Mouse (Mus musculus) heart, adult 2 months (tissue): Measurements from ENCODE around the gene Lmtk2.

Experiments
- CTCF ChIP-seq: fragments of 200-600 bp; IDR thresholded peaks from 2 replicates; pipeline ENCODE4 v1.8.1; 2022; ENCODE audit warnings: antibody characterized with exemption, mild to moderate bottlenecking, moderate library complexity
- EP300 ChIP-seq: fragments of 200-500 bp; IDR thresholded peaks from 2 replicates; pipeline ENCODE4 v1.6.1; 2011; ENCODE audit warnings: low read depth, low read length, control low read depth; ENCODE audit not compliant: insufficient read depth
- POLR2A ChIP-seq: fragments of 200-500 bp; IDR thresholded peaks from 2 replicates; pipeline ENCODE4 v1.6.1; 2011; ENCODE audit warnings: mild to moderate bottlenecking, low read depth, low read length, control low read depth; ENCODE audit not compliant: insufficient read depth

DNA sequence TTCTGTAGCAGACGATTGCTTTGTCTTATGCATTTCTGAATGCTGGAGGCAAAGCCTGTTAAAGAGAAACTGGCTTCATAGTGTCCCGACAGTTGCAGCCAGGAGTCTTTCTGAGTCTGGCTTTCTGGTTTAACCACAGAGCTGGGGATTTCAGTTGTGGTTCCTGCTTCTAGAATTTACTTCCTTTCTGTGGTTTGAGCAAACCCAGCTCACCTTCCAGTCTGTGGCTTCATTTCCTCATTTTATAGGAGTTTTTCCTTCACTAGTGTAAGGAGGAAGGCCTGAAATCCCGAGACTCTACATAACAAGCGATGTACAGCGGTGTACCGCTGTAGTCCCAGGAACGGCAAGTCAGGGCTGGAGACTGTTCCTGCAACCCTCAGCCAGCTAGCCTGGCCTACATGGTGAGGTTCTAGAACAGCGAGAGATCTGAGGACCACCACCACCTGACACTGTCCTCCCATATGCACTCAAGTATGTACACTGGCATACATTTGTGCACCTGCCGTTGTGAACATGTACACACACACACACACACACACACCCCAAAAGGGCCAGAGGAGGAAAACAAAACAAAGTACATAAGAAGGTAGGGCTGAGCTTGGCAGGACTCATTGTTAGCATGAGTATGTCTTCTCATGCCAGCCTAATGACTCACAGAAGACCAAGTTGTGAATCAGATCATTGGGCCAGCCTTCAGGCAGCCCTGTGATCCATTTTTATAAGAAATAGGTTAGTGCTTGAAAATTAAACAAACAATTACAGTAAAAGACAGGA lies 25.9 kb downstream of the Lmtk2 start:
- TF ChIP-seq CTCF, result no peak
- TF ChIP-seq POLR2A, result no peak
- TF ChIP-seq EP300, result no peak
